Mouse (Mus musculus): ENCODE data around the gene Lnpep. TPM values are rescaled to one million over a fixed set of nuclear protein-coding genes. Genes with fewer than 3 reads are reported as not detected.
A peak's percentile ranks its signal among the peaks of the same experiment; 100 is the strongest.

Gene Lnpep
- polyA plus RNA-seq, 1 experiment from 2014 or later: 8.8 TPM

GRCm38 (mm10) chr17:17576399-17576798 lies 48.5 kb downstream of the Lnpep start:
- H3K27me3 ChIP-seq (replicated peaks; ENCODE audit: control insufficient read depth, insufficient read depth, low read length): no peaks in the 10 kb centered on the region
- H3K4me1 ChIP-seq (ENCODE audit: control insufficient read depth, insufficient read depth, low read length): no peaks in the 10 kb centered on the region
- DNase-seq (ENCODE audit: low spot score) (no peak), ATAC-seq (ENCODE audit: low read depth) (no peak)
- WGBS: 91% methylated on average over 9 of the region's 9 CpGs
- no peak overlapping the region for H3K4me2 ChIP-seq (ENCODE audit: low read depth, low read length)
- no peak overlapping the region for H3K27ac ChIP-seq (replicated peaks; ENCODE audit: low read depth, low read length)
- H3K9ac ChIP-seq (ENCODE audit: low read depth, low read length): no peak overlapping the region
- no peaks in the 10 kb centered on the region for H3K9me3 ChIP-seq (ENCODE audit: control insufficient read depth, low read length)
- H3K36me3 ChIP-seq (ENCODE audit: control insufficient read depth, insufficient read depth, low read length): peaks cover 31% of the 10 kb centered on the region
- no peak overlapping the region for H3K4me3 ChIP-seq (ENCODE audit: low read depth, low read length)

GRCm38 (mm10) chr17:17567071-17567470 lies 57.8 kb downstream of the Lnpep start:
- ATAC-seq (ENCODE audit: low read depth) (no peak), DNase-seq (ENCODE audit: low spot score) (peak; percentile 84)
- peaks cover 15% of the 10 kb centered on the region for H3K36me3 ChIP-seq (ENCODE audit: control insufficient read depth, insufficient read depth, low read length)
- no peak overlapping the region for H3K4me2 ChIP-seq (ENCODE audit: low read depth, low read length)
- 45% methylated on average over 3 of the region's 3 CpGs for WGBS
- H3K27me3 ChIP-seq (replicated peaks; ENCODE audit: control insufficient read depth, insufficient read depth, low read length): no peaks in the 10 kb centered on the region
- H3K4me1 ChIP-seq (ENCODE audit: control insufficient read depth, insufficient read depth, low read length): no peaks in the 10 kb centered on the region
- no peak overlapping the region for H3K4me3 ChIP-seq (ENCODE audit: low read depth, low read length)
- H3K9ac ChIP-seq (ENCODE audit: low read depth, low read length): no peak overlapping the region
- no peak overlapping the region for H3K27ac ChIP-seq (replicated peaks; ENCODE audit: low read depth, low read length)
- H3K9me3 ChIP-seq (ENCODE audit: control insufficient read depth, low read length): no peaks in the 10 kb centered on the region

GRCm38 (mm10) chr17:17548958-17549357 lies 75.9 kb downstream of the Lnpep start:
- Histone ChIP-seq H3K9me3 (ENCODE audit: control insufficient read depth, low read length) (no peaks in the 10 kb centered on the region), H3K4me2 (ENCODE audit: low read depth, low read length) (no peak overlapping the region), H3K27ac (replicated peaks; ENCODE audit: low read depth, low read length) (no peak overlapping the region), H3K27me3 (replicated peaks; ENCODE audit: control insufficient read depth, insufficient read depth, low read length) (no peaks in the 10 kb centered on the region), H3K4me3 (ENCODE audit: low read depth, low read length) (no peak overlapping the region), H3K36me3 (ENCODE audit: control insufficient read depth, insufficient read depth, low read length) (peaks cover 28% of the 10 kb centered on the region), H3K4me1 (ENCODE audit: control insufficient read depth, insufficient read depth, low read length) (no peaks in the 10 kb centered on the region), H3K9ac (ENCODE audit: low read depth, low read length) (no peak overlapping the region)
- WGBS: 87% methylated on average over 3 of the region's 3 CpGs
- ATAC-seq (ENCODE audit: low read depth) (no peak), DNase-seq (ENCODE audit: low spot score) (no peak)

- no peak overlapping the region for H3K27ac ChIP-seq (replicated peaks; ENCODE audit: low read depth, low read length)
- peaks cover 64% of the 10 kb centered on the region for H3K36me3 ChIP-seq (ENCODE audit: control insufficient read depth, insufficient read depth, low read length)
- no peak overlapping the region for H3K4me3 ChIP-seq (ENCODE audit: low read depth, low read length)
- ATAC-seq (ENCODE audit: low read depth) (no peak), DNase-seq (ENCODE audit: low spot score) (no peak)
- no peaks in the 10 kb centered on the region for H3K4me1 ChIP-seq (ENCODE audit: control insufficient read depth, insufficient read depth, low read length)
- no peaks in the 10 kb centered on the region for H3K27me3 ChIP-seq (replicated peaks; ENCODE audit: control insufficient read depth, insufficient read depth, low read length)
- no peaks in the 10 kb centered on the region for H3K9me3 ChIP-seq (ENCODE audit: control insufficient read depth, low read length)
- H3K4me2 ChIP-seq (ENCODE audit: low read depth, low read length): no peak overlapping the region
- H3K9ac ChIP-seq (ENCODE audit: low read depth, low read length): no peak overlapping the region
Measured at GRCm38 (mm10) chr17:17531338-17531737, 93.5 kb downstream of the Lnpep start.

- no peak overlapping the region for H3K4me3 ChIP-seq (ENCODE audit: low read depth, low read length)
- DNase-seq (ENCODE audit: low spot score): no peak
- no peaks in the 10 kb centered on the region for H3K4me1 ChIP-seq (ENCODE audit: control insufficient read depth, insufficient read depth, low read length)
- ATAC-seq (ENCODE audit: low read depth): no peak
- no peaks in the 10 kb centered on the region for H3K9me3 ChIP-seq (ENCODE audit: control insufficient read depth, low read length)
- no peak overlapping the region for H3K4me2 ChIP-seq (ENCODE audit: low read depth, low read length)
- 64% methylated on average over 4 of the region's 4 CpGs for WGBS
- H3K9ac ChIP-seq (ENCODE audit: low read depth, low read length): no peak overlapping the region
- no peak overlapping the region for H3K27ac ChIP-seq (replicated peaks; ENCODE audit: low read depth, low read length)
- no peaks in the 10 kb centered on the region for H3K36me3 ChIP-seq (ENCODE audit: control insufficient read depth, insufficient read depth, low read length)
- no peaks in the 10 kb centered on the region for H3K27me3 ChIP-seq (replicated peaks; ENCODE audit: control insufficient read depth, insufficient read depth, low read length)
Measured at GRCm38 (mm10) chr17:17516384-17517016, 108.3 kb downstream of the Lnpep start.

- H3K4me2 ChIP-seq (ENCODE audit: low read depth, low read length): no peak overlapping the region
- no peak overlapping the region for H3K9ac ChIP-seq (ENCODE audit: low read depth, low read length)
- H3K4me3 ChIP-seq (ENCODE audit: low read depth, low read length): no peak overlapping the region
- ATAC-seq (ENCODE audit: low read depth) (no peak), DNase-seq (ENCODE audit: low spot score) (no peak)
- H3K9me3 ChIP-seq (ENCODE audit: control insufficient read depth, low read length): no peaks in the 10 kb centered on the region
- H3K36me3 ChIP-seq (ENCODE audit: control insufficient read depth, insufficient read depth, low read length): no peaks in the 10 kb centered on the region
- H3K27ac ChIP-seq (replicated peaks; ENCODE audit: low read depth, low read length): no peak overlapping the region
- WGBS: 87% methylated on average over 6 of the region's 10 CpGs
- no peaks in the 10 kb centered on the region for H3K4me1 ChIP-seq (ENCODE audit: control insufficient read depth, insufficient read depth, low read length)
- no peaks in the 10 kb centered on the region for H3K27me3 ChIP-seq (replicated peaks; ENCODE audit: control insufficient read depth, insufficient read depth, low read length)
Measured at GRCm38 (mm10) chr17:17506677-17507076, 118.2 kb downstream of the Lnpep start.

GRCm38 (mm10) chr17:17499278-17499677 lies 125.6 kb downstream of the Lnpep start:
- H3K27ac ChIP-seq (replicated peaks; ENCODE audit: low read depth, low read length): no peak overlapping the region
- no peak overlapping the region for H3K4me2 ChIP-seq (ENCODE audit: low read depth, low read length)

GRCm38 (mm10) chr17:17498848-17499247 lies 126.0 kb downstream of the Lnpep start:
- H3K9me3 ChIP-seq (ENCODE audit: control insufficient read depth, low read length): no peaks in the 10 kb centered on the region
- H3K9ac ChIP-seq (ENCODE audit: low read depth, low read length): no peak overlapping the region
- ATAC-seq (ENCODE audit: low read depth): no peak
- 15% methylated on average over 1 of the region's 1 CpGs for WGBS
- H3K4me2 ChIP-seq (ENCODE audit: low read depth, low read length): no peak overlapping the region
- H3K4me1 ChIP-seq (ENCODE audit: control insufficient read depth, insufficient read depth, low read length): peaks cover 10% of the 10 kb centered on the region; the same call in 1 of the 2 replicates
- H3K4me3 ChIP-seq (ENCODE audit: low read depth, low read length): no peak overlapping the region
- H3K36me3 ChIP-seq (ENCODE audit: control insufficient read depth, insufficient read depth, low read length): no peaks in the 10 kb centered on the region
- H3K27me3 ChIP-seq (replicated peaks; ENCODE audit: control insufficient read depth, insufficient read depth, low read length): no peaks in the 10 kb centered on the region
- no peak overlapping the region for H3K27ac ChIP-seq (replicated peaks; ENCODE audit: low read depth, low read length)
- peak; percentile 28 for DNase-seq (ENCODE audit: low spot score)

More at GRCm38 (mm10) chr17:17499278-17499677, 125.6 kb downstream of the Lnpep start:
- Histone ChIP-seq H3K9ac (ENCODE audit: low read depth, low read length) (no peak overlapping the region), H3K9me3 (ENCODE audit: control insufficient read depth, low read length) (no peaks in the 10 kb centered on the region), H3K4me1 (ENCODE audit: control insufficient read depth, insufficient read depth, low read length) (peaks cover 10% of the 10 kb centered on the region; the same call in 1 of the 2 replicates), H3K36me3 (ENCODE audit: control insufficient read depth, insufficient read depth, low read length) (no peaks in the 10 kb centered on the region), H3K27me3 (replicated peaks; ENCODE audit: control insufficient read depth, insufficient read depth, low read length) (no peaks in the 10 kb centered on the region), H3K4me3 (ENCODE audit: low read depth, low read length) (no peak overlapping the region)
- ATAC-seq (ENCODE audit: low read depth) (no peak), DNase-seq (ENCODE audit: low spot score) (no peak)
- 40% methylated on average over 3 of the region's 3 CpGs for WGBS

- Histone ChIP-seq H3K27me3 (replicated peaks; ENCODE audit: control insufficient read depth, insufficient read depth, low read length) (no peaks in the 10 kb centered on the region), H3K27ac (replicated peaks; ENCODE audit: low read depth, low read length) (no peak overlapping the region), H3K4me2 (ENCODE audit: low read depth, low read length) (no peak overlapping the region), H3K9me3 (ENCODE audit: control insufficient read depth, low read length) (no peaks in the 10 kb centered on the region), H3K36me3 (ENCODE audit: control insufficient read depth, insufficient read depth, low read length) (no peaks in the 10 kb centered on the region), H3K9ac (ENCODE audit: low read depth, low read length) (no peak overlapping the region), H3K4me1 (ENCODE audit: control insufficient read depth, insufficient read depth, low read length) (peaks cover 10% of the 10 kb centered on the region; the same call in 1 of the 2 replicates), H3K4me3 (ENCODE audit: low read depth, low read length) (no peak overlapping the region)
- no peak for DNase-seq (ENCODE audit: low spot score)
- 88% methylated on average over 7 of the region's 7 CpGs for WGBS
- no peak for ATAC-seq (ENCODE audit: low read depth)
Measured at GRCm38 (mm10) chr17:17496730-17497129, 128.1 kb downstream of the Lnpep start.

All from embryonic facial prominence, embryonic 14.5 days (tissue).